Mouse (Mus musculus): Measurements from ENCODE around the gene Ostm1. TPM values are rescaled to one million over a fixed set of nuclear protein-coding genes. Genes with fewer than 3 reads are reported as not detected.

The Ostm1 gene
- polyA plus RNA-seq, 1 experiment from 2014 or later = 13.0 TPM

DNA sequence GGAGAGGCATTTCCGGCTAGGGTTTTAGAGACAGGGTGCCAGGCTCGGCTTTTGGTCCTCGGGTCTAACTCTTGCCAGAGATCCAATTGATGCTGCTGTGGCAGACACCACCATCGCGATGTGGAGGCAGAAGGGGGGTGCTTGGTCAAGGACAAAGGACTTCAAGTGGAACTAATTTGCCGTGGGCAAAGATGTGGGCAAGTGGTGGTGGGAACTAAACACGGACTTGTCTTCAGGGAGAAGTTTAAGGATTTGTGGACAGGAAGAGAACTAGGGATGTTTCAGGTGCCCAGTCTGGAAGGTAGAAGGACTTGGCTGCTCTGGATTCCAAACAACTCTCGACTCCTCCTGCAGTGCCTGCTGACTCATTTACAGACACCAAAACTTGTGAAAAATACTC is 1.5 kb downstream of the Ostm1 start:
- WGBS = 3% methylated on average over 8 of the region's 8 CpGs
- Histone ChIP-seq H3K4me2 (no peak overlapping the region), H3K27me3 (peaks cover 94% of the 10 kb centered on the region), H3K4me3 (no peak overlapping the region), H3K9ac (no peak overlapping the region), H3K27ac (no peak overlapping the region), H3K36me3 (no peaks in the 10 kb centered on the region), H3K4me1 (peaks cover 37% of the 10 kb centered on the region), H3K9me3 (no peaks in the 10 kb centered on the region)
- no peak for ATAC-seq (ENCODE audit: insufficient number of reproducible peaks, low FRiP score, low TSS enrichment, low read depth)

DNA sequence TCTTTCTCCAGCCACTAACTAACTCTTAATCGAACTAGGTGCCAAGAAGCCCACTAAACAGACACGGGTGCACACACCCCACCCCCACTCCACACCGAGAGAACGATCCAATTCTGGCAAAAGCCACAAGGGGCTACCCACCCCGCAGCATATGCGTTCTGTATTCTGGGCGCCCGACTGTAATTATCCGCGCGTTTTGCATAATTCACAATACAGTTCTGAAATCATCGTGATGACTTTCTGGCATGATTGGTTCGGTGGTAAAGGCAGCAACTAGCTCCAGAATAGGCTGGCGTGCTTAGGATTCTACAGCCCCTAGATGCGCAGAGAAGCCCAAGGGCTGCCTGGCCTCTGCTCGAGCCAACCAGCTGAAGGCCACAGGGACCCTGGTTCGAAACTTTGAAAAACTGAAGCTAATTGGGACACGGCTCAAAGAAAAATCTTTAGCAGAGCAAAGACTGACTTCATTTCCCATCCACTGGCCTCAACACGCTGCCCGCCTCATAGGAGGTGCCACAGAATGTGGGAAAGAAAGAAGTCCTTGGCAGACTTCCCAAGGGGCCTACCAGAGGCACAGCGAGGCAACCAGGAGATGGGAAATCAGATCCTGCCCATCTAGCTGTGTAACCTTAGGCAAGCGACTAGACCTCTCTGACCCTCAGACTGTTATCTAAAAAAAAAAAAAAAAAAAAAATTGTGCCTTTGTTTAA is 2.1 kb downstream of the Ostm1 start:
- 6% methylated on average over 22 of the region's 22 CpGs for WGBS
- H3K36me3 ChIP-seq = no peaks in the 10 kb centered on the region

DNA sequence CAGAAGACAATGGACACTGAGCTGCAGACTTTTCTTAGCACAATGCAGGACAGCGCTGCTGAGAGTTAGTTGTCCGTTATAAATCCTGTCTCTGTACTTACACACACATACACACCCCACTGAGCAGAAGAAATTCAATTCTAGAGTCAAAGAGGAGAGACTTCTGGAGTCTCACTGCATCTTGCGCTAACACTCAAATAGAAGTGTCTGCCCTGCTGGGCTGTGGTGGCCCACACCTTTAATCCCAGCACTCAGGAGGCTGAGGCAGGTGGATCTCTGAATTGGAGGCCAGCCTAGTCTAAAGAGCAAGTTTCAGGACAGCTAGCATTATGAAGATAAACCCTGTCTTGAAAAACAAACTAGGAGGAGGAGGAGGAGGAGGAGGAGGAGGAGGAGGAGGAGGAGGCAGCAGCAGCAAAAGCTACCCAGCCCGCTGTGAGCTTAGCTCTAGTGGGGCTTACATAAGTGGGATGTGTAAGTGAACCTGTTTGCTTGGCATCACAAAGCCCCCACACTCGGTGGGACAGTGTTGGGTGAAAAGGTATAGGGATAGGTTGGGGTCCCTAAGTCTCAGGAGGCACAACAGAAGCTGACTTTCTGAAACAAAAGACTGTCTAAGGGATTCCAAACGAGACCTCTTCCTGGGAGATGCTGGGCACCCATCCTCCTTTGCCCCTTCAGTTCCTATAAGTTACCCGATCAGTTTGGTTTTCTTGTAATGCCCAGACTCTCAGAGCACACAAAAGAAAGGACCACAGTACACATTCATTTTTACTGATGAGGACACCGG is 4.5 kb downstream of the Ostm1 start:
- Histone ChIP-seq H3K4me3 (no peak overlapping the region), H3K27me3 (peaks cover 97% of the 10 kb centered on the region), H3K4me1 (peaks cover 26% of the 10 kb centered on the region), H3K9me3 (no peaks in the 10 kb centered on the region), H3K4me2 (no peak overlapping the region), H3K36me3 (no peaks in the 10 kb centered on the region), H3K9ac (no peak overlapping the region), H3K27ac (no peak overlapping the region)
- ATAC-seq (ENCODE audit: insufficient number of reproducible peaks, low FRiP score, low TSS enrichment, low read depth) = no peak
- WGBS = 3% methylated on average over 8 of the region's 8 CpGs

More for the DNA sequence above, 2.1 kb downstream of the Ostm1 start:
- Histone ChIP-seq H3K9ac (no peak overlapping the region), H3K27me3 (peaks cover 94% of the 10 kb centered on the region), H3K4me1 (peaks cover 31% of the 10 kb centered on the region), H3K4me2 (no peak overlapping the region), H3K4me3 (no peak overlapping the region), H3K27ac (no peak overlapping the region), H3K9me3 (no peaks in the 10 kb centered on the region)
- ATAC-seq (ENCODE audit: insufficient number of reproducible peaks, low FRiP score, low TSS enrichment, low read depth) = no peak

DNA sequence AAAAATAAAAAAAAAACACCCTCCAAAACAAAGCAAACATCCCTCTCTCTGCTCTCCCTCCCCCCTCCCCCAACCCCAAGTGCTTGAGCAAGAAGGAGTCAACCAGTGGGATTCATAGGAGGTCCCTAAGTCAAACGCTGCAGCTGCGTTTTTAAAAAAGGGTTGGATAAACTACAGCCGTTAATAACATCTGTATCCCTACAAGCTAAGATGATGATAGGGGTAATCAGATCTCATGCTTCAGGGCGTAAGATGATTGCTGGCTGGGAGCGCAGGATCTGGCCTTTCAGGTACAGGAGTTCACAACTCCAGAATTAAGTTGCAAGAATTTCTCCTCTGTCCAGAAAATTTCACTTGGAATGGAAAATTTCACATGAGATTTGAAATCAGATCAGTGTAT is 5.9 kb downstream of the Ostm1 start:
- no peak for ATAC-seq (ENCODE audit: insufficient number of reproducible peaks, low FRiP score, low TSS enrichment, low read depth)
- WGBS = 4% methylated on average over 5 of the region's 5 CpGs

DNA sequence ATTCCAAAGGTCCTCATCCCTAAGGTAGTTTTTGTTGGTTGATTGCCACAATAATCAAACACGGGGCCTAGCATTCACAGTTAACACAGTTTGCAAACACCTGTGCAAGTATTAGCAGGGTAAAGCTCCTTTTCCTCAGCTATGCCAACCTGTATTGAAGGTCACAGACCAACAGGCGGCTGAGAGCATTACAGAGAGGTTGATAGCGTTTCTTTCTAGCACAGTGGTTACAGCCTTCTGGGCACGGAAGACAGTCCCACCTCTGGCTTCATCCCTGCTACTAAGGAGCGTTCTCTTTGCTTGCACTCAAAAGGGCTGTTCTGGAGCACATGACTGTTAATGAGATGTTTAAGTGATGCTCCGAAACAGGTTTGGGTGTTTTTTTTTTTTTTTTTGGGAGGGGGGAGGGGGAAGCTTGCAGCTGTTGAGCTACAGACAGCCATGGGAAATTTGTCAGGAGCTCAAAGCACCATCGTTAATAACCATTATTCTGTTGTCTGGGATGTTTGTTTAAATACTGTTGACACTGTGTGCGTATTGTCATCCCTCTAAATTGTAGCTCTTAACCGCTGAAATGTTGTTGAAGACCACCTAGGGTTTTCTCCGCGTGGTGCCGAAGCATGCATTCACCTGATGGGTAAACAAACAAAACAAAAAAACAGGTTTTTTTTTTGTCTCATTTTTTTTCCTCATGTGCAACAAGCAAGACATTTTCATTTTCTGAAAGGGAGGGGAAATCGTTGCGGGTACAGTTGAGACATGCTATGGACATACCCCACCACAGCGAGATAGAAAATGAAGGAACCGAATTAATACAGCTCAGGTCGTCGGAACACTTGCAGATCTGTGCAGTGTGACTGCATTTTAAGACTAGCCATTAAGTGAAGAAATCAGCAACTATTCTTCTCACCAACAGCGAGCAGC is 6.9 kb downstream of the Ostm1 start:
- Histone ChIP-seq H3K9me3 (no peaks in the 10 kb centered on the region), H3K4me3 (no peak overlapping the region), H3K4me2 (no peak overlapping the region), H3K4me1 (peaks cover 9% of the 10 kb centered on the region), H3K27me3 (peaks cover 97% of the 10 kb centered on the region), H3K36me3 (no peaks in the 10 kb centered on the region), H3K9ac (no peak overlapping the region), H3K27ac (no peak overlapping the region)
- no peak for ATAC-seq (ENCODE audit: insufficient number of reproducible peaks, low FRiP score, low TSS enrichment, low read depth)
- WGBS = 3% methylated on average over 19 of the region's 19 CpGs

More for the DNA sequence above, 5.9 kb downstream of the Ostm1 start:
- Histone ChIP-seq H3K9ac (no peak overlapping the region), H3K4me2 (no peak overlapping the region), H3K4me3 (no peak overlapping the region), H3K9me3 (no peaks in the 10 kb centered on the region), H3K27ac (no peak overlapping the region), H3K4me1 (peaks cover 13% of the 10 kb centered on the region), H3K27me3 (peaks cover 97% of the 10 kb centered on the region), H3K36me3 (no peaks in the 10 kb centered on the region)

DNA sequence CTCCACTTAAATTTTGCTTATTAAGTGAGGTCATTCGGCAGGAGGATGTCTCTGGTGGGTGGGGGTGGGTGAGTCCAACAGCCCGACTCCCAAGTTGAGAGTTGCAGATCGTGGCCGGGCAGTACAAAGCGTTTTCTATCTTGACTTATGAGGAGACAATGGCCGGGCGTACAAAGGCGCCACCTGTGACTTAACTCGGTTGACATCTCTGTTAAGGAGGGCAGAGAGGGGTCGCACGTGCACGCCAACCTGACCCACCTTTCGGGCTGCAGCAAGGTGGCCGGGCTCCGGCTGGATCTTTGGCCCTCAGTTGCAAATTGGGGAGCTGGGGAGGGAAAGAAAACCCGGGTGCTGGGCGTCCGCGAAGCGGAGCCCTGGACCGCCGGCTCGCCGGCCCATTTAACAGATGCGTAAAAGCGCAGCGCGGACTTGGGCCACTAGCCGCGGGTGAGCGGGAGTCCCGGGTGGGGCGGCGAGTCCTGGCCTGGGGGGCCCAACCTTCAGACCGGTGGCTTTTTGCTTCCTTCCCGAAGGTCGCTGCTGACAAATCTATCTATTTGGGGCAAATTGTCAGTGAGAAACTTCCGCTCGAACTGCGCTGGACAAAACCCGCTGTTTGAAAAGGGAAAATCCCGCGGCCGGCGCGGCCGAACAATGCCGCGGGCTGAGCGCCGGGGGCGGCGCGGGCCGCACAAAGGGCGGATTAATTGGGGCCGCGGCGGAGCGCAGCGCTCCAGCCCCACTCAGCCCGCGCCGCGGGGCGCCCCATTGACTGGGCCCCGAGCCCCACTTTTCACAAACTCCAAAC is 7.8 kb downstream of the Ostm1 start:
- no peak overlapping the region for H3K27ac ChIP-seq
- ATAC-seq (ENCODE audit: insufficient number of reproducible peaks, low FRiP score, low TSS enrichment, low read depth) = no peak
- no peaks in the 10 kb centered on the region for H3K9me3 ChIP-seq
- peak overlapping the region; percentile 46 for H3K4me2 ChIP-seq
- under 1% methylated on average over 66 of the region's 67 CpGs for WGBS
- H3K9ac ChIP-seq = no peak overlapping the region
- H3K4me1 ChIP-seq = peaks cover 9% of the 10 kb centered on the region
- peaks cover 96% of the 10 kb centered on the region for H3K27me3 ChIP-seq
- H3K4me3 ChIP-seq = peak overlapping the region; percentile 31
- no peaks in the 10 kb centered on the region for H3K36me3 ChIP-seq

DNA sequence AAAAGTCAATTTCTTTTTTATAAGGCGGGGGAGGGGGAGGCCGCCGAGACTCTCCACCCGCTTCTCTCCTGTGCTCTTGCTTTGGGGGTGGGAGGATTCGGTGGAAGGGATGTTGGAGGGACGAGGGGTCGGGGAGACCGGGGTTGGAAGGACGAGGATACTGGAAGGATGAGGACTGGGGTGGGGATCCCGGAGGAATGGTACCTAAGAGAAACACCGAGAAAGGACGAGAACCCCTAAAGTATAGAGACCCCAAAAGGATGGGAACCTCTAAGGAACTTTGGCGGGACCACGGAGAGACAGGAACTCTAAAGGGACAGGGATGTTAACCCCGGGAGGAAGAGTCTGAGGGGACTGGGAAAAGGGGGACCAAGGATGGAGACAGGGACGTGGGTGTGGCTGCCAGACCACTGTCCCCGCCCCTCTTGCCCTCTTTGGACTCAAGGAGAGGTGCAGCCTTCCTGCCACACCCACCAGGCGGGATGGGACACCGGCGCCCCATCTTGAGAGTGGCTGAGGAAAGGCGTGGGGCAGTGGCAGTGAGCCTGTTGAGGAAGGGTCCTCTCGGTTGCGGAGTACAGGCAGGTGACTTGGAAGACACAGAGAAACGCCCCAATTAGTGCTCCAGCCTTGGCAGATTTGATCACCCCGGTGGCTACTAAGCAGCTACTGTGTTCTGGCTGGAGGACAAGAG is 8.5 kb downstream of the Ostm1 start:
- Histone ChIP-seq H3K4me3 (peak overlapping the region; percentile 31), H3K27me3 (peaks cover 94% of the 10 kb centered on the region), H3K4me2 (peak overlapping the region; percentile 46), H3K9ac (no peak overlapping the region), H3K27ac (no peak overlapping the region), H3K36me3 (no peaks in the 10 kb centered on the region), H3K9me3 (no peaks in the 10 kb centered on the region), H3K4me1 (peaks cover 9% of the 10 kb centered on the region)
- ATAC-seq (ENCODE audit: insufficient number of reproducible peaks, low FRiP score, low TSS enrichment, low read depth) = no peak
- WGBS = under 1% methylated on average over 25 of the region's 25 CpGs

DNA sequence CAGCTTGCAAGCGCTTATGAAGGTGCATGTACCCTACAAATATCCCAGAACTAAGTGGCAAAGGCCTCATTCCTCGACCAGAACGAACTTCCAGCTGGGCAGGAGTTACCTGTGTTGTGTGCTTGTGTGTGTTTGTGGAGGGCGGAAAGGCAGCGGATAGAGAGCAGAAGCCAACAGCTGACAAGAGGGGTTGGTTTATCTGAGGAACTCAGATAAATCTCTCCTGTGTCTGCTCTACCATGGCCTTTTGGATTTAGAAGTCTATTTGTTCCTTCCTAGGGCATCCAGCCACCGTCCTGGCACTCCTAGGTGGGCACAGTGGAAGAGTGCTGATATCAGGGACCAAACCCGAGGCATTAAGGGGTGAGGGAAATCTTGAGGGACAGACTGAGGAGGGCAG is 9.6 kb downstream of the Ostm1 start:
- Histone ChIP-seq H3K36me3 (no peaks in the 10 kb centered on the region), H3K4me3 (no peak overlapping the region), H3K4me1 (peaks cover 9% of the 10 kb centered on the region), H3K9me3 (no peaks in the 10 kb centered on the region), H3K9ac (no peak overlapping the region), H3K4me2 (no peak overlapping the region), H3K27me3 (peaks cover 90% of the 10 kb centered on the region), H3K27ac (no peak overlapping the region)
- no peak for ATAC-seq (ENCODE audit: insufficient number of reproducible peaks, low FRiP score, low TSS enrichment, low read depth)
- WGBS = 17% methylated on average over 7 of the region's 7 CpGs

DNA sequence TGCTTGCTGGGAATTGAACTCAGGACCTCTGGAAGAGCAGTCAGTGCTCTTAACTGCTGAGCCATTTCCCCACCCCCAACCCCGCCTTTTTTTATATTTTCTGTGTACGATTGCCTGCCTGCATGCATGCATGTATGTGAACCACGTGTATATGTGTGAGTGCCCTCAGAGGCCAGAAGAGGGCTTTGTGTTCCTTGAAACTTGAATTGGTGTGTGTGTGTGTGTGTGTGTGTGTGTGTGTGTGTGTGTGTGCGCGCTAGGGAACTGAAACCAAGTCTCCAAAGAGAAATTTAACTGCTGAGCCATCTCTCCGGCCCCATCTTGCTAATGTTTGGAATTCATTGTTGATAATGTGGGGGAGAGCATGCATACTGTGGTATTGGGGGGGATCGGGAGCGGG is 15.0 kb downstream of the Ostm1 start:
- 78% methylated on average over 8 of the region's 8 CpGs for WGBS
- peaks cover 52% of the 10 kb centered on the region for H3K27me3 ChIP-seq
- H3K4me3 ChIP-seq = no peak overlapping the region
- H3K4me2 ChIP-seq = no peak overlapping the region
- no peaks in the 10 kb centered on the region for H3K36me3 ChIP-seq
- H3K9me3 ChIP-seq = no peaks in the 10 kb centered on the region
- H3K9ac ChIP-seq = no peak overlapping the region
- no peak for ATAC-seq (ENCODE audit: insufficient number of reproducible peaks, low FRiP score, low TSS enrichment, low read depth)
- H3K27ac ChIP-seq = no peak overlapping the region
- H3K4me1 ChIP-seq = no peaks in the 10 kb centered on the region

DNA sequence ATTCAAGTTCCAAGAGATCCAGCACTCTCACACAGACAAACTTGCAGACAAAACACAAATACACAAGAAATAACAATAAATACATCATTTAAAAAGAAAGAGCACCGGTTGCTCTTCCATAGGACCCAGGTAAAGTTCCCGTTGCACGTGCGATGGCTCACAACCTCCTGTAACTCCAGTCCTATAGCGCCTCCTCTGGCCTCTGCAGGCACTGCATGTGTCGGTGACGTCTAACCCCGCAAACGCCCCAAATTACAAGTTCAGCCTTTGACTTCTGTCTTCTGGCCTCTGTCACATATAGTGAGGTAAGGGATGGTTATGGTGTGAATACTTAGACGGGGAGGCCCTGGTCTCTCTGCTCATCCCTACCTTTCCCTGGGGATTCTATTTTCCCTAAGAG is 17.9 kb downstream of the Ostm1 start:
- Histone ChIP-seq H3K4me2 (no peak overlapping the region), H3K9ac (no peak overlapping the region), H3K4me3 (no peak overlapping the region), H3K9me3 (no peaks in the 10 kb centered on the region), H3K27ac (no peak overlapping the region), H3K27me3 (peaks cover 27% of the 10 kb centered on the region), H3K36me3 (no peaks in the 10 kb centered on the region), H3K4me1 (no peaks in the 10 kb centered on the region)
- 18% methylated on average over 10 of the region's 10 CpGs for WGBS
- ATAC-seq (ENCODE audit: insufficient number of reproducible peaks, low FRiP score, low TSS enrichment, low read depth) = no peak

DNA sequence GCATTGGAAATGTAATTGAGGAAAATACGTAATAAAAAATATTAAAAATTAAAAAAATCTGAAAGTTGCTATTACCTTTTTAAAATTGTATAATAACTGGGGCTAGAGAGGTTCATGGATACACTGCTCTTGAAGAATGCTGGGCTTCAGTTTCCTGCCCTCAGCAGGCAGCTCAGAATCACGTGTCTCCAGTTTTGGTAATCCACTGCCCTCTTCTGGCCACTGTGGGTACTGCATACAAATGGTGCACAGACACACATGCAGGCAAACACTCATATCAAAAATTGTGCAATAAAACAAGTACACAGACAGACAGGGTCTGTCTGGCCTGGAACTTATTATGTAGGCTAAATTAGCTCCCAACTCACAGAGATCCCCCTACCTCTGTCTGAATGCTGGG is 21.3 kb downstream of the Ostm1 start:
- no peaks in the 10 kb centered on the region for H3K4me1 ChIP-seq
- H3K4me3 ChIP-seq = no peak overlapping the region
- H3K36me3 ChIP-seq = no peaks in the 10 kb centered on the region
- H3K27me3 ChIP-seq = peaks cover 41% of the 10 kb centered on the region
- no peak for ATAC-seq (ENCODE audit: insufficient number of reproducible peaks, low FRiP score, low TSS enrichment, low read depth)
- H3K9me3 ChIP-seq = 0 out of 2 replicates have a peak, but pooled peaks cover 6% of the 10 kb centered on the region
- WGBS = 59% methylated on average over 2 of the region's 2 CpGs
- no peak overlapping the region for H3K9ac ChIP-seq
- H3K27ac ChIP-seq = no peak overlapping the region
- no peak overlapping the region for H3K4me2 ChIP-seq

All from limb, embryonic 15.5 days (tissue).